Mouse (Mus musculus) 3T3-L1 (cell line): ENCODE results near the gene Dnmbp.

Experiments
- DNase-seq: peaks from one replicate; pipeline ENCODE4 v3.0.0-alpha.2; 2015; ENCODE audit warnings: low read depth, low spot score

Gene Dnmbp

GRCm38 (mm10) chr19:43912775-43913486 is 27.1 kb downstream of the Dnmbp start:
- no peak for DNase-seq

DNA sequence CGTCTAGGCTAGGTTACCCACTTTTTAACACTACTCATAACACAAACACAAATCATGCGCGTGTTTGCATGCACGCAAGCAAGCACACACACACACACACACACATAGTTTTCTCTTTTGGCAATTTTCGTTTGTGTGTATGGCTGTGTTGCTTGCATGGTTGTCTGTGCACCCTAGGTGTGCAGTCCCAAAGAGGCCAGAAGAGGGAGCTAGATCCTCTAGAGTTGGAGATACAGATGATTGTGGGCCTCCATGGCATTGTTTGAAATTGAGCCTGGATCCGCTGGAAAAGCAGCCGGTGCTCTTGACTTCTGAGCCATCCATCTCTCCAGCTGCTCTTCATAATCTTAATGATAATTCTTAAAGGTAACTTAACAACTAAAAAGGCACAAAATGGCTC is 33.5 kb downstream of the Dnmbp start:
- DNase-seq, result peak; percentile 45

- DNase-seq, result peak; percentile 60
These were observed 34.0 kb downstream of the Dnmbp start for GRCm38 (mm10) chr19:43905985-43906384.

DNA sequence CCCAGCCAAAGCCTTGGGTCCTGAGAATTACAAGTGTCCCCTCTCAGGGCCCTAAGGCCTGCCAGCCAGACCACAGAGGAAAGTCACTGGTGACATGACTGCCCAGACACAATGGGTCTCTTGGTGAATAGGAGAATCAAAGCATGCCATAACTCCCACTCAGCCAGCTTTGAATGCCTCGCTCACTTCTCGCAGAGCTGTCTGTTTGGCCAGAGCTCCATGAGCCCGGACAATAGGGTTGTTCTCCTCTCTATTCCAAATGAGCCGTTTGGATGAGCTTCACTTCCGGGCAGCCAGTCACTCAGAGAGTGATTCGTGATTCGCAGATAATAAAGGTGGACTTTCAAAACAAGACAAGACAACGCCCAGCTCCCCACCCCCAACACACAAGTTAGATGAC is 34.9 kb downstream of the Dnmbp start:
- no peak for DNase-seq

GRCm38 (mm10) chr19:43904327-43904726 is 35.7 kb downstream of the Dnmbp start:
- no peak for DNase-seq

GRCm38 (mm10) chr19:43902887-43903286 is 37.1 kb downstream of the Dnmbp start:
- no peak for DNase-seq

- DNase-seq, result no peak
These were observed 39.3 kb downstream of the Dnmbp start for GRCm38 (mm10) chr19:43900690-43901089.

- DNase-seq, result peak; percentile 33
These were observed 41.4 kb downstream of the Dnmbp start for GRCm38 (mm10) chr19:43898547-43898946.

GRCm38 (mm10) chr19:43896441-43896840 is 43.5 kb downstream of the Dnmbp start:
- DNase-seq, result peak; percentile 48

GRCm38 (mm10) chr19:43895951-43896350 is 44.0 kb downstream of the Dnmbp start:
- DNase-seq, result no peak

- DNase-seq, result no peak
These were observed 45.2 kb downstream of the Dnmbp start for GRCm38 (mm10) chr19:43894821-43895220.

DNA sequence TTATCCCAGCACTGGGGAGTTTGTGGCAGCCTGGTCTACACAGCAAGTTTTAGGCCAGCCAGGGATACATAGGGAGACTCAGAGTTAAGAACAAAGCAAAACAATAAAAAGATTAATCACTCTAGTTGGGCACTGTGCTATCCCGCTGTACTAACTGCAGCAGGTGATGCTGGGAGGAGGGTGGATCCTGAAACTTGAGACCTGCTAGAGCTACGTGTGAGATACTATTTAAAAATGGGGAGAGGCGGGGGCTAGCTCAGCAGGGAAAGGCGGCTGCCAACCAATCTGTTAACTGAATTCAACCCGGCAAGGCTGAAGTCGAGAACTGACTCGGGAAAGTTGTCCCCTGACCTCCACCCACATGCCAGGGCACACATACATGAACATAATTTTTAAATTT is 45.9 kb downstream of the Dnmbp start:
- no peak for DNase-seq

DNA sequence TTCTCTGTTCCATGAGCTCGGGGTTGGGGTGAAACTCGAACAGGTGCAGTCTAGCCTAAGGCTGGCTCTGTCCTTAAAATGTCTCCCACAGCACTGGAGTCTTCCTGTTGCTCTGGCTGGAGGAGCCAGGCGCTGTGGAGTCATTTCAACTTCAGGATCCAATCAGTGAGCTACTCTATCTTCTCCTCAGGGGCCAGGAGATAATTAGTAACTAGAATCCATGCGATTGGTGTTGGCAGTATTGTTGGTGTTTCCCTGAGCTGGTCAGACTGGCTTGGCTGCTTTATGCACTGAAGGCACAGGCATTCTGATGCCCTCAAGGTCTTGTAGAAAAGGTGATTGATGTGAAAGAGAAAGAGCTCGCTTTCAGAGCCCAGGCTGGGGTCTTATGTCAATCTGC is 49.5 kb downstream of the Dnmbp start:
- no peak for DNase-seq

- DNase-seq, result no peak
These were observed 52.3 kb downstream of the Dnmbp start for GRCm38 (mm10) chr19:43887725-43888124.

DNA sequence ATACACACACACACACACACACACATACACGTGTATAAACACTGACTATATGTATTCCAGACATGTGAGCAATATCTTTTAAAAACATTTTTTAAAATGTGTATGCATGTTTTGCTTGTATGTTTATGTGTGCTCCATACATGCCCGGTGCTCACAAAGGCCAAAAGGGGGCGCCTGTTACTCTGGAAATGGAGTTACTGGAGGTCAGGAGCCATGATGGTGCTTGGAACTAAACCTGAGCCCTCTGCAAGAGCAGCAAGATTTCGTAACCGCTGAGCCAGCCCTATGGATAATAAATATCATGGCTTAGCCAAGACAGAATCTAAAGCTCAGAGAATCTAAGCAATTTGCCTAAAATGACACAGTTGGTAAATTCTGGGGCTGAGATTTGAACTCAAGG is 52.7 kb downstream of the Dnmbp start:
- DNase-seq, result peak; percentile 34

DNA sequence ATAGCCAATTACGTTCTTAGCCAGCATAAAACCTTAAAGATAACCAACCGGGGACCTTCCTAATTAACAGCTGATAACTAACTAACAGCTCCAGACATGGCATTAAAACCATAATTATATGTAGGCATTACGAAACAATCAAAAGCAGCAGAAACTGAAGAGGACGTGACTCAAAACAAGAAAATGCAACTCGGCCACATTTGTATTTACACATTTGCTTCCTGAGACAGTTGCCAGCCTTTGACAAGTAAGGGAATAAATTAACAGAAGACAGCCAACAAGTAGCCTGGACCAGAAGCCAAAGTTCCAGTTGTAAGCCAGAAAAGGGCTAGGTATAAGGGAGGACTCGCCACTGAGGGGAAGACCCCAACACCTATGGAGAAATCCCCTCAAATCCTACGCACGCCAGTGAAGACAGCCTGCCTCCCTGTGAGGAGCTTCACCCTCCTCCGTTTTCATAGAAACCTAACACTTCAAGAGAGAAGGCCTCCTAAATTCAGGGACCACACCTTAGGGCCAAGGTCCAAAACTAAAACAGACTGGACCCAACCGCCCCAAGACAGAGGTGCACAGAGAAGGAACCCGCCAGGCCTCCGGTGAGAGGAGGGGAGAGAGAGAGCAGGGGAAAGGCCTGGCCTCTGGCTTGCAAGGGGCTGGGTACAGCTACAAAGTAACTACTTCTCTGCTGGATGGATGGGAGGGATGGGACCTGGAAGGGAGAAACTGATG is 53.5 kb downstream of the Dnmbp start:
- DNase-seq, result peak; percentile 87

DNA sequence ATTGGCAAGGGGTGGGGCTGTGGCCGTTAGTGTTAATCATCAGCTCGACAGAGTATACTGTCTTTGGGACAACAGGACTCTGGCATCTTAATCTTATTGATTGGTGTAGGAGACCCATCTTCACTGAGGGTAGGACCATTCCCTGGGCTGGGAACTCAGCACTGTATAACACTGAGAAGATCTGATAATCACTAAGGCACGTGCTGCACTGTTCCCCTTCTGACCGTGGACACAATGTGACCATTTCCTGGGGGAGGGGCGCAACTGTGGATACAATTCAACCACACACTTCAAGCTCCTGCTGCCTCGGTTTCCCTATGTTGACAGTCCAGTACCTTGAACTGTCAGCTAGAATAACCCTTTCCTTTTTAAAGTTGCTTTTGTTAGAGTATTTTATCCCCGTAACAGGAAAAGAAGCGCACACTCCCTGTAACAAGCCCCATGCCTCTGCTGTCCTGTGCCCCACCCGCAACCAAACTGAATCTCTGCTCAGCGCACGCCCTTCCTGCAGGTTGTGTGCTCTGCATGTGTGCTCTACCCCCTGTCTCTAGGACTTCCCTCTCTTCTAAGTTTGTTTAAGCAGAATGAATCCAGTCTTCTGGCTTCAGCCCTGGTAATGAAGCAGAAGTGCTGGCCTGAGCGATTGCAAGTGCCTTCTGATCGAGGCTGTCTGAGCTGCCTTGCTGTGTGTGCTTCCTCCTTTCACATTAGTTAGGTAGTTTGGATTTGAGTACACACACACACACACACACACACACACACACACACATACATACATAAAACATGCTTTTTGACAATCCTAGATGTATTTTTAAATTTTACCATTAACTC is 55.1 kb downstream of the Dnmbp start:
- no peak for DNase-seq

DNA sequence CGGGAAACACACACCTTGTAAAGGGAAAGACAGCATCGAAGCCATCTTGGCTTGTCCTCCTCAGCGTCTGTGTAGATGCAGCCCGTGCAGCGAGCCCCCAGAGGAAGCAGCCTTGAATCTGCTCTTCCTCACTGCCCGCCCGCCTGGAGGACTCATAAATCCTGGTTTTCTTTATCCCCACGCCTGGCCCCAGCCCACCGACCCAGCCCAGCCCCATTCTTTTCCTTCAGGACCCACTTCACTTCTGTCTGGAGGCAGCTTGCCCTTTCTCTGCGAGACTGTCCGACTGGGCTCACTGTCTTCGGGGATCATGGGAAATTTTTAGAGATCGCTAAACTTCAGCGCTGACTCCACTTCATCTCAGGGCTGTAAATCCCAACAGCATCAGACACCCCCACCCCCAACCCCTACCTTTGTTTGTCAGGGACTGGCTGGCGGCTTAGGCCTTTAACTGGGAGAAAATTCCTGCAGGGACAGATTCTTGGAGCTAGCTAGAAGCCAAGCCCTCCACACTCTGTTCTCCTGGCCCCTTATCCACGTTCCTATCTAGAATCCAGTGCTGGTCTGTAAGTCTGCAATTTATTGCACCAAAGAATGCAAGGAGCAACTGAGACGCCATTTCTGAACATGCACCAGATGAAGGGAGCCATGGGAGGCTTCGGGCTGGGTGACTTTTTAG is 57.0 kb downstream of the Dnmbp start:
- DNase-seq, result no peak

GRCm38 (mm10) chr19:43881615-43882014 is 58.4 kb downstream of the Dnmbp start:
- DNase-seq, result peak; percentile 33

DNA sequence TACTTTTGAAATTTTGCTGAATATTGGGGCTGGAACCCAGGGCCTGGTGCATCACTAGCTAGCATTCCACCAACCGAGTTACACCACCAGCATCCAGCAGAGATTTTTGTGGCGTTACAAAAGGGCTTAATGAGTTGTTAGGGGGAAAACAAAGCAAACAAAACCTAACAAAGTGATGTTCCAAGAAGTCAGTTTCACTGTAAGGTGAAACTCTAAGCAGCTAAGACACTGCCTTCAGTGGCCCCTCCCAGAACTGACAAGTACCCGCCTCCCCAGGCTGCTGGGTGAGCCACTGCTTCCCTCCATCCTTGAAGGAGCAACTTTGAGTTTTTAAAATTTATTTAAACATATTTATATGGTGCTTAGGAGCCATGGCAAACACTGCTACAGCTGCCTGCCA is 59.6 kb downstream of the Dnmbp start:
- DNase-seq, result peak; percentile 71

- peak; percentile 93 for DNase-seq
These were observed 60.4 kb downstream of the Dnmbp start for GRCm38 (mm10) chr19:43879401-43880212.
